Mouse (Mus musculus): Measurements from ENCODE around the gene Dmbx1. TPM values are rescaled to one million over a fixed set of nuclear protein-coding genes. Genes with fewer than 3 reads are reported as not detected.

Gene Dmbx1
- polyA plus RNA-seq, 1 experiment from 2014 or later, result not detected

DNA sequence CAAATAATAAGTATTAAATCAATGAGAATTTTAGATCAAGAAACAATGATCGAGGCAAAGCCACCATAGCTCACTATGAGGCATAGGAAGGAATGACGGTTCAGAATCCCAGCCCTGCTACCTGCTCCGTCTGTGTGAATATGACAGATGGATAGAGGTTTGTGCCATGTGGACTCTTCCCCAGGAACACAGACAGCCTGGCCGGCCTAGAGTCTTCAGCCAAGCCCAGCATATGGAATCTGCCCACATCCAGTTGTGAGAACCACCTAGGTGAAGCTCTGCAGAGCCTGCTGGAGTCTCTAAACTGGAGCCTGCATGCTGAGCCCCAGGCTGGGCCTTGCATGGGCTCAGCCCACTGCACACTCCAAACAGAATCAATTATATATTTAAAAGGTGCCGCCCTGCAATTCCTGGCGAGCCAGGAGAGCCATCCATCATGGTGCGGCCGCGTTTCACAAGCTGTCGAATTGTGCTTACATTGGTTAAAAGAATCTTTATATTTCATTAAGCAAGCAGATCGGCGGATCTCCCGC is 8.1 kb downstream of the Dmbx1 start:
- H3K4me3 ChIP-seq (ENCODE audit: low read length), result no peak overlapping the region
- no peak for ATAC-seq (replicated peaks; ENCODE audit: extremely low read depth, insufficient read depth, low FRiP score)
- no peak overlapping the region for H3K27ac ChIP-seq (ENCODE audit: low read length)
- H3K9me3 ChIP-seq (replicated peaks; ENCODE audit: control insufficient read depth, low read length), result no peaks in the 10 kb centered on the region
- H3K9ac ChIP-seq (ENCODE audit: low read length), result no peak overlapping the region
- H3K4me2 ChIP-seq (ENCODE audit: low read depth, low read length), result no peak overlapping the region
- 50% methylated on average over 13 of the region's 13 CpGs for whole genome bisulfite sequencing
- peaks cover 78% of the 10 kb centered on the region for H3K27me3 ChIP-seq (ENCODE audit: control insufficient read depth, insufficient read depth, low read length)
- no peaks in the 10 kb centered on the region for H3K36me3 ChIP-seq (ENCODE audit: control insufficient read depth, insufficient read depth)
- peaks cover 4% of the 10 kb centered on the region for H3K4me1 ChIP-seq (ENCODE audit: control insufficient read depth, insufficient read depth, low read length)

DNA sequence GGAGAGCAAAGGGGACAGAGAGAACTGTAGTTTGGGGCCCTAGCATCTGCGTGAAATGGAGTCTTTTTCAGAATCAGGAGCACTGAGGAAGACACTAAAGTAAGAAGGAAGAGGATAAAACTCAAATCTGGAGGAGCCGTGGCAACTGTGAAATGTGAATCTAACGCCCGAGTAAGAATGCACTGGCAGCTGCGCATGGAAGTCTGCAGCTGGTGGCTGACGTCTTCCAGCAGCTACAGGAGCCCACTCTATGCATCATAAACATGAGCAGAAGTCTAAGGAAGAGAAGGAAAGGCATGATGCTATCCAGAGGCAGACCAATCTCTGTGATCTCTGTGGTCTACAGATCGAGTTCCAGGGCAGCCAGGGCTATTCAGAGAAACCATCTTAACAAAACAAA is 12.1 kb downstream of the Dmbx1 start:
- no peak overlapping the region for H3K4me2 ChIP-seq (ENCODE audit: low read depth, low read length)
- H3K4me1 ChIP-seq (ENCODE audit: control insufficient read depth, insufficient read depth, low read length), result no peaks in the 10 kb centered on the region
- peaks cover 61% of the 10 kb centered on the region for H3K27me3 ChIP-seq (ENCODE audit: control insufficient read depth, insufficient read depth, low read length)
- H3K9me3 ChIP-seq (replicated peaks; ENCODE audit: control insufficient read depth, low read length), result no peaks in the 10 kb centered on the region
- H3K4me3 ChIP-seq (ENCODE audit: low read length), result no peak overlapping the region
- H3K27ac ChIP-seq (ENCODE audit: low read length), result no peak overlapping the region
- WGBS, result 40% methylated on average over 7 of the region's 7 CpGs
- ATAC-seq (replicated peaks; ENCODE audit: extremely low read depth, insufficient read depth, low FRiP score), result no peak
- no peaks in the 10 kb centered on the region for H3K36me3 ChIP-seq (ENCODE audit: control insufficient read depth, insufficient read depth)
- no peak overlapping the region for H3K9ac ChIP-seq (ENCODE audit: low read length)

DNA sequence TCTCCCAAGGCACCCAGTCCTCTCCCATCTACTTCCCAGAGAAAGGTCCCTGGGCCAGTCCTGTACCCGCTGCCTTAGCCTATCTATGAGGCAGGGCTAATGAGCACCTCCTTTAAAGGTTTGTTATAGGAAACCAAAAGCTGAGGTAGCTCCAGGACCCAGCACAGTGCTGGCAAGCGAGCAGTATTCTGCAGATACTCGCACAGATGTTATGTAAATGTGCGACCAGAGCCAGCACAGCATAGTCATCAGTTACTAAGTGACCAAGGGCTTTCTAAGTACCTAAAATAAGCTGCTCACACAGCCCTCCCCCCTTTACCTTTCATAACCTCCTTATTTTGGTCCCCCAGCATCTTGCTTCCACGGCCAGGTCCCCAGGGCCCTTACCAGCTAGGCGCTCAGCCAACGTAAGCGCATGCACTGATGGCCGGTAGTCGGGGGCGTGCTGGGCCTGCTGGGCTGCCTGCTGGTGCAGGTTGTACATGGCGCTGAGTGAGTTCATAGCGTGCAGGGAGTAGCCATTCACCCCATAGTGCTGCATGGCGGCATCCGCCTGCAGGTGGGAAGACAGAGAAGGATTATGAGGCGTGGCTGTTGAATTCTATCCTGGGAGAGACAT is 16.4 kb downstream of the Dmbx1 start:
- Histone ChIP-seq H3K4me2 (ENCODE audit: low read depth, low read length) (no peak overlapping the region), H3K27ac (ENCODE audit: low read length) (no peak overlapping the region), H3K9ac (ENCODE audit: low read length) (no peak overlapping the region), H3K4me1 (ENCODE audit: control insufficient read depth, insufficient read depth, low read length) (no peaks in the 10 kb centered on the region), H3K27me3 (ENCODE audit: control insufficient read depth, insufficient read depth, low read length) (peaks cover 47% of the 10 kb centered on the region), H3K9me3 (replicated peaks; ENCODE audit: control insufficient read depth, low read length) (no peaks in the 10 kb centered on the region), H3K4me3 (ENCODE audit: low read length) (no peak overlapping the region), H3K36me3 (ENCODE audit: control insufficient read depth, insufficient read depth) (no peaks in the 10 kb centered on the region)
- ATAC-seq (replicated peaks; ENCODE audit: extremely low read depth, insufficient read depth, low FRiP score), result no peak
- 63% methylated on average over 16 of the region's 16 CpGs for whole genome bisulfite sequencing

DNA sequence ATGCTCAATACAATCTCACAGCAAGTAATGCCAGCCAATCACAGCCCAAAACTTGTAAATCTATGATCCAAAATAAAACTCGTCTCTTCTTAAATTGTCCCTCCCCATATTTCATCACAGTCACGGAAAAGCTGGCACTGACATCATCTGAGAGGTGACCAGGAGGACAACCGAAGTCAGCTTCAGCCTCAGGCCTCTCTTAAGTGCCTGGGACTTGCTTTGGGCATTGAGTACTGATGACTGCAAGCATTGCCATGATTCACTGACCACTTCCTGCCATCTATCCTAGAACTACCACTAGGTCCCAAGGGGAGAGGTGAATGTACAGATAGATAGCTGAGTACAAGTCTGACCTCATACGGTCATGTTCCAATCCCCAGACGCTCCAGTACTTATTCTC is 17.0 kb downstream of the Dmbx1 start:
- H3K27me3 ChIP-seq (ENCODE audit: control insufficient read depth, insufficient read depth, low read length), result peaks cover 48% of the 10 kb centered on the region
- H3K9me3 ChIP-seq (replicated peaks; ENCODE audit: control insufficient read depth, low read length), result no peaks in the 10 kb centered on the region
- H3K4me2 ChIP-seq (ENCODE audit: low read depth, low read length), result no peak overlapping the region
- ATAC-seq (replicated peaks; ENCODE audit: extremely low read depth, insufficient read depth, low FRiP score), result no peak
- no peaks in the 10 kb centered on the region for H3K4me1 ChIP-seq (ENCODE audit: control insufficient read depth, insufficient read depth, low read length)
- H3K4me3 ChIP-seq (ENCODE audit: low read length), result no peak overlapping the region
- 77% methylated on average over 5 of the region's 5 CpGs for WGBS
- no peak overlapping the region for H3K9ac ChIP-seq (ENCODE audit: low read length)
- no peak overlapping the region for H3K27ac ChIP-seq (ENCODE audit: low read length)
- H3K36me3 ChIP-seq (ENCODE audit: control insufficient read depth, insufficient read depth), result no peaks in the 10 kb centered on the region

DNA sequence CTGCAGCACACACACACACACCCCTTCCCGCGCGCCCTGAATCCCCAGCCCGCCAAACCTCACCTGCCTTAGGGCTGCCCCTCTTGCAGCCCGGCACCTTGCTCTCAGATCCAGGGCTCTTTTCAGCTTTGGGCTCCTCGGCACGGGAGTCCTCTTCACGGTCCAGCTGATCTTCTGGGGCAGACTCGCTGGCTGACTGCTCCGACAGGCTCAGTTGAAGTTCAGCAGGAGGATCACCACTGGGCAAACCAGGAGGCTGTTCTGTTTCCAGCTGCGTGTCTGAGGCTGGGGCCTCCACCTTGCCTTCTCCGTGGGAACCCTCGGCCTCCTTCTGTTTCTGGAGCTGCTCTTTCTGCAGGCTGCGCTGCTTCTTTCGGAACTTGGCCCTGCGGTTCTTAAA is 19.8 kb downstream of the Dmbx1 start:
- Histone ChIP-seq H3K9me3 (replicated peaks; ENCODE audit: control insufficient read depth, low read length) (no peaks in the 10 kb centered on the region), H3K9ac (ENCODE audit: low read length) (no peak overlapping the region), H3K27me3 (ENCODE audit: control insufficient read depth, insufficient read depth, low read length) (peaks cover 45% of the 10 kb centered on the region), H3K36me3 (ENCODE audit: control insufficient read depth, insufficient read depth) (no peaks in the 10 kb centered on the region), H3K4me3 (ENCODE audit: low read length) (no peak overlapping the region), H3K27ac (ENCODE audit: low read length) (no peak overlapping the region), H3K4me2 (ENCODE audit: low read depth, low read length) (no peak overlapping the region), H3K4me1 (ENCODE audit: control insufficient read depth, insufficient read depth, low read length) (no peaks in the 10 kb centered on the region)
- 74% methylated on average over 16 of the region's 16 CpGs for WGBS
- no peak for ATAC-seq (replicated peaks; ENCODE audit: extremely low read depth, insufficient read depth, low FRiP score)

DNA sequence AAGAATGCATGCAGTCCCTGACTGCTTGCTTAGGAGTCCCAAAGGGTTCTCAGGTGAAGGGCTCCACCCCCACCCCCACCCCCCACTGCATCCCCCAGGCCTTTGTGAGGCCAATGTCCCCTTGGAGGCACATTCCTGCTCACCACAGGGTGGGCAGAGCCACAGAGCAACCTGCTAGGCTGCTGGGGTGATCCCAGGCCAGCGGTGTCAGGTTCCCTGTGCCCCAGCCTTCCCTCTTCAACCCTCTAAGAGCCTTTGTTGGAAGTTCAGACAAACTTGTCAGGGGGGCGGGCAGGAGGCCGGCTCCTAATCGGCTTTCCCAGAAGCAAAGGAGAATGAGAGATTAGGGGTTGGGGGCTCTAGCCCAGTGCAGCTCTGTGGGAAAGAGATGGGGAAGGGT is 28.1 kb downstream of the Dmbx1 start:
- ATAC-seq (replicated peaks; ENCODE audit: extremely low read depth, insufficient read depth, low FRiP score), result no peak
- no peak overlapping the region for H3K9ac ChIP-seq (ENCODE audit: low read length)
- H3K4me2 ChIP-seq (ENCODE audit: low read depth, low read length), result no peak overlapping the region
- H3K4me1 ChIP-seq (ENCODE audit: control insufficient read depth, insufficient read depth, low read length), result no peaks in the 10 kb centered on the region
- no peak overlapping the region for H3K4me3 ChIP-seq (ENCODE audit: low read length)
- H3K9me3 ChIP-seq (replicated peaks; ENCODE audit: control insufficient read depth, low read length), result no peaks in the 10 kb centered on the region
- no peak overlapping the region for H3K27ac ChIP-seq (ENCODE audit: low read length)
- H3K36me3 ChIP-seq (ENCODE audit: control insufficient read depth, insufficient read depth), result no peaks in the 10 kb centered on the region
- peaks cover 19% of the 10 kb centered on the region for H3K27me3 ChIP-seq (ENCODE audit: control insufficient read depth, insufficient read depth, low read length)
- WGBS, result 7% methylated on average over 4 of the region's 4 CpGs

DNA sequence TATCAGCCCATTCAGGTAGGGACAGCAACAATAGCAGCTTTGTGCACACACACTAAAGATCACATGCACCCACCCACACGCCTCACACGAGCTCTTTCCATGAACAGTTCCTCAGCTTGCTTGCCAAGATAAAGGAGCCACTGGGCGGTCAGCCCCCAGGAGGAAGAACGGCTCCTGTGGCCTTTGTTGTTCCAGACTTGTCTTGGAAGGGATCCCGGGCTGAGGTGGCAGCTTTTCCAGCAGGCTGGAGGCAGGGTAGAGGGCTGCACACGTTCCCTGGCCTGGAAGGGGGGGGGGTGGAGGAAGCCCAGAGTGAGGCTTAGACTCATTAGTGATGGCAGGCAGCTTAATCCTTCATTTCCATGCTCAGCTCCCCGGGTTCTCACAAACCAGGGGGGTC is 31.1 kb downstream of the Dmbx1 start:
- H3K9me3 ChIP-seq (replicated peaks; ENCODE audit: control insufficient read depth, low read length), result no peaks in the 10 kb centered on the region
- H3K4me3 ChIP-seq (ENCODE audit: low read length), result no peak overlapping the region
- 14% methylated on average over 7 of the region's 7 CpGs for WGBS
- H3K4me2 ChIP-seq (ENCODE audit: low read depth, low read length), result no peak overlapping the region
- H3K36me3 ChIP-seq (ENCODE audit: control insufficient read depth, insufficient read depth), result no peaks in the 10 kb centered on the region
- H3K27me3 ChIP-seq (ENCODE audit: control insufficient read depth, insufficient read depth, low read length), result peaks cover 42% of the 10 kb centered on the region
- H3K27ac ChIP-seq (ENCODE audit: low read length), result 0 out of 2 replicates have a peak overlapping the region, but pooled peaks have one; percentile 32
- H3K4me1 ChIP-seq (ENCODE audit: control insufficient read depth, insufficient read depth, low read length), result no peaks in the 10 kb centered on the region
- H3K9ac ChIP-seq (ENCODE audit: low read length), result no peak overlapping the region
- ATAC-seq (replicated peaks; ENCODE audit: extremely low read depth, insufficient read depth, low FRiP score), result peak; percentile 71

DNA sequence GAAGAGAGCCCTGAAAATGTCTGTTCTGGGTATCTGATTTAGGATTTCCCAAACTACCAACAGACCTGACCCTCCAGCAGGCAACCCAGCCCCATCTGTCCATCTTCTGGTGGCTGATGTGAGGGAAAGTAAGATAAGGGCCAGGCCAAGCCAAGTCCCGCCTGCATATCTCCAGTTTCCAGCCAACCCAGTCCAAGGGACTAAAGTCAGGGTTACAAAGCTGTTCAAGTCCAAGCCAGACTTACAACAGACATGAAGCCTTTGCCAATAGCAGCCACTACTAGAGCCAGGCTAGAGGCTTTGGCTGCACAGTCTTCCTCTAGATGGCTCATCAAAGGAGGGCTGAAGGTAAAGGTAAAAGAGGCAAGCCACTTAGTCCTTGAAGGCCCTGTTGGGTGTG is 31.7 kb downstream of the Dmbx1 start:
- Histone ChIP-seq H3K4me1 (ENCODE audit: control insufficient read depth, insufficient read depth, low read length) (no peaks in the 10 kb centered on the region), H3K9ac (ENCODE audit: low read length) (no peak overlapping the region), H3K9me3 (replicated peaks; ENCODE audit: control insufficient read depth, low read length) (no peaks in the 10 kb centered on the region), H3K4me2 (ENCODE audit: low read depth, low read length) (no peak overlapping the region), H3K27me3 (ENCODE audit: control insufficient read depth, insufficient read depth, low read length) (peaks cover 46% of the 10 kb centered on the region), H3K27ac (ENCODE audit: low read length) (no peak overlapping the region), H3K36me3 (ENCODE audit: control insufficient read depth, insufficient read depth) (no peaks in the 10 kb centered on the region), H3K4me3 (ENCODE audit: low read length) (no peak overlapping the region)
- ATAC-seq (replicated peaks; ENCODE audit: extremely low read depth, insufficient read depth, low FRiP score), result no peak
- 12% methylated on average over 1 of the region's 1 CpGs for WGBS

DNA sequence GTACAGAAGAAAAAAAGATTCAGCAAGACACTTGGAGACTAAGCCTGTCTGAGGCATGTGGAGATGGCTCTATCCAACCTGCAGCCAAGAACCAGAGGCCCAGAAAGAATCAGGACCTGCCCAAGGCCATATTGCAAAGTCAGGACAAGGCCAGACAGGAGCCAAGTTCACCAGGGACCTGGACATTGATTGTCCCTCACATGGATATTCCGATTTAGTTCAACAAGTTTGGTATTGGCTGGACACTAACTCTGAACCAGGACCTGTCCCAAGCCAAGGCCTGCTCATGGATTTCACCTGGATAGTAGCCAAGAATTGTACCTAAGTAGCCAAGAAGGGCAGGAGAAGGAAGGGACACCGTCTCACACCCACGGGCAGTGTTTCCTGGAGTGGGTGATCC is 32.9 kb downstream of the Dmbx1 start:
- H3K27me3 ChIP-seq (ENCODE audit: control insufficient read depth, insufficient read depth, low read length), result peaks cover 55% of the 10 kb centered on the region
- WGBS, result 75% methylated on average over 3 of the region's 3 CpGs
- H3K27ac ChIP-seq (ENCODE audit: low read length), result no peak overlapping the region
- no peak overlapping the region for H3K9ac ChIP-seq (ENCODE audit: low read length)
- H3K36me3 ChIP-seq (ENCODE audit: control insufficient read depth, insufficient read depth), result no peaks in the 10 kb centered on the region
- no peak overlapping the region for H3K4me3 ChIP-seq (ENCODE audit: low read length)
- no peak overlapping the region for H3K4me2 ChIP-seq (ENCODE audit: low read depth, low read length)
- no peaks in the 10 kb centered on the region for H3K4me1 ChIP-seq (ENCODE audit: control insufficient read depth, insufficient read depth, low read length)
- no peaks in the 10 kb centered on the region for H3K9me3 ChIP-seq (replicated peaks; ENCODE audit: control insufficient read depth, low read length)
- no peak for ATAC-seq (replicated peaks; ENCODE audit: extremely low read depth, insufficient read depth, low FRiP score)
